Mouse (Mus musculus) hematopoietic stem cell, adult 5-6 weeks (primary cell): ENCODE measurements around the gene Acyp1. TPM values are rescaled to one million over a fixed set of nuclear protein-coding genes. Genes with fewer than 3 reads are reported as not detected.

ENCODE experiments used
- ATAC-seq, 2 experiments: fragments of 125-278 bp in 1 of 2; replicated peaks in 1 of 2; 2 replicates each; pipeline ENCODE4 v1.8.0; 2016 to 2017; ENCODE audit warnings: inconsistent platforms in 2 of 2, mild to moderate bottlenecking in 2 of 2, moderate number of reproducible peaks in 2 of 2, low read depth in 1 of 2, moderate TSS enrichment in 1 of 2; ENCODE audit not compliant: low FRiP score in 2 of 2, poor library complexity in 2 of 2, severe bottlenecking in 2 of 2, insufficient read depth in 1 of 2, low TSS enrichment in 1 of 2
- total RNA-seq: library from RNA; stranded (forward); fragments of 172-1452, 232-1000 nt; gene quantifications from 2 replicates; pipeline ENCODE4 v1.2.3, GENCODE M21; 2017

Gene Acyp1
- total RNA-seq, 1 experiment from 2014 or later: 52.8 TPM

DNA sequence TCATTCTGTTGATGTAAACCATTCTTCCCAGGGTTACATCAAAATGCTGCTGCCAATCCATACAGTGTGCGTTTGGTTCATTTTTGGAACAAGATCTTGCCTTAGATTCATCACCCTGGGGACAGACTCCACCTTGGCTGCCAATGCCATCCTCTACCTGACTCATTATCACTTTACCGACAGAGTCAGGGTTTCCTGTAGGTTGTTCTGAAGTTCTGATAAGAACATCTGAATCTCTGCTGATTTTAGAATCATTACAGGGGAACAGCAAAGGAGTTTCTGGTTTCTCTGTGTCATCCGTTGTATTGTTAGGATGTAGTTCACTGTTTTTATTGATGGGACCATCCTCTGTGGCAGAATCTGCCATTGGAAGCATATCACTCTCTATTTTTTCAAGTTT lies 22.0 kb downstream of the Acyp1 start:
- ATAC-seq: no peak

DNA sequence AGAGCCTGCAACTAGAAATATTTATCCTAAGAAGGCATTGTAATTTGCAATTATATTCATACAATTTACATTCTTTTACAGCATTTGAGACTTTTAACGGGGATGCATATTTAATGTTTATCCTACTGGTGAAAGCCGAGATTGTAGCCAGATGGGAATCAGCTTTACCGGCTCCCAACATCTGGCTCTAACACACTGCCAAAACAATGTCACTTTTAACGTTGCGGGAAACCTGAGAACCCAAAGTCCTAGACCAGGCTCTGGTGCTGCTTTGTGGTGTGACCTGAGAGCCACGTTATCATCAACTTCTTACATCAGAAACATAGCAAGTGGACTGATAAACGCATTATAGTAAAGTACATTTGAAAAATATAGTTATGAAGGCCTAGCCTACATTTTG lies 23.3 kb downstream of the Acyp1 start:
- ATAC-seq: no peak

DNA sequence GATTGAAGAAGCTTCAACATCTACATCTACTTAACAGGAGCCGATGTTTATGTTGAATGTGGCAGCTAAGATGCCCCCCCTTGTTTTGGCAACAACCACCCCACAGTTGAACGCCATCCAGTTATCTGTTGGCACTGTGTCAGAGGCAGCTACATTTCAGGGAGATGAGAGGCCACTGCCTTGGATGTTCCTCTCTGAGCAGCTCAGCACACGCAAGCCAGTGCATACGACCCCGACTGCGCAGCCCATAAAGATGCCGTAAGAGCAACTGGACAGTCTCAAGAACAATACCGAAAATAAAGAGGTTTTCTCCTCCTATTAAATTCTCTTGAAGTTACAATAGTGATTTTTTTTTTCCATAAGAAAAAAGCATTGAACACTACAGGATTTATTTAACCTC lies 23.7 kb downstream of the Acyp1 start:
- ATAC-seq: no peak

DNA sequence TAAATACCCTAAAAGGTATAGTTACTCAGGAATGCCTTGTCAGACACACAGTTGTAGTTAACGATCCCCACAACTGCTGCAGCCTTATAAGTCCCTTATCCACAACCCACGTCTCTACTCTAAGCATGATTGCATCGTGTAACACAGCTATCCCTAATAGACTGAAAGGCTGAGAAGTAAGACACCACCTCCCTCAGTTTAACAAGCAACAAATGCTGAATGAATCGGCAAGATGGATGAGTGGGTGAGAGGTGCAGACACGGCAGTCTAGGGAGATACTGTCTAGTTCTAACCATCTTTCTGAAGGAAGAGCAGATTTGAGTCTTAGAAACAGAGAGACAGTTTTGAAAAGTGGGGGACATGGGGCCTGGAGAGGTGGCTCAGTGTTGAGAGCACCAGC lies 25.0 kb downstream of the Acyp1 start:
- ATAC-seq: no peak

DNA sequence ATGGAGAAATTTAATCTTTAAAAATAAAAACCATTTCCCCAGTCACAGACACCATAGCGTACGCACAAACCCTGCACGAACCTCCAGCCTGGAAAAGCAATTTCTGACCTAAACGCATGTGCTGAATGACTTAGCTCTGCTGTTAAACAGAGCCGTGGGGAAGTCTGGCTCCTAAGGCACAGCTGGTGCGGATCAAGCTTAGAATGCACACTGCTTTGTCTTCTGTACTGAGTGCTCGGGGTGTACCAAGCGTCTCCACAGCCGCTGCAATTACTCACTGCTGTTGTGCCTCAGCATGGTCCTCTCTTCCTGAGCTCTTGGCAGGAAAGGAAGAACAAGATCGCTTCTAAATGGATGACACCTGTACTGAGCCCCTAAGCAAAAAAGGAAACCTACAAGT lies 25.7 kb downstream of the Acyp1 start:
- ATAC-seq: no peak

DNA sequence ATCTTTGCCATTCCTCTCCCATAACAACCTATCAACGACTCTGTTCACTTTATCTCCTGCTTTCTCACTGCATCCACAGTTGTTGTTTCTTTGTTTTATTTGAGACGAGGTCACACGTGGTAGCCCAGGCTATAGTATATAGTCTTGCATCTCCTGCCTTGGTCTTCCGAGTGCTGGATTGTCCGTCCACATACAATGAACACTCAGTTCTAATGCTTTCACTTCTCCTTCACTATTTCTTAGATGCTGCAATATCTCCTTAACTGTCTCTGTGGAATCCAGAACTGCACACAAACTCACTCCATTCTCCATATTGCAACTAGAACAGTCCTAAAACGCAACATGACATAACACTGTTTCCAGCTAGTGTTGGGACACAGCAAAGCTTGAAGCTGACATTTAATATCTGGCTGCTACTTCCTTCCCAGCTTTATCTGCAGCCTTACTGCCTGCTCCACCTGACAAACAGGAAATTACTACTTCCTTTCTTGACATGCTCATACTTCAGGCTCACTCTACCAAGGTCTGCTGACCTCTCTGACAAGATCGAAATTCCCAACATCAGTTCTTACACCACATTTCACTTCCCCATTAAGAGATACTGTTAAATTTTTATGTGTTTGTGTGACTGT lies 31.1 kb downstream of the Acyp1 start:
- peak; percentile 83 to 92 for ATAC-seq

DNA sequence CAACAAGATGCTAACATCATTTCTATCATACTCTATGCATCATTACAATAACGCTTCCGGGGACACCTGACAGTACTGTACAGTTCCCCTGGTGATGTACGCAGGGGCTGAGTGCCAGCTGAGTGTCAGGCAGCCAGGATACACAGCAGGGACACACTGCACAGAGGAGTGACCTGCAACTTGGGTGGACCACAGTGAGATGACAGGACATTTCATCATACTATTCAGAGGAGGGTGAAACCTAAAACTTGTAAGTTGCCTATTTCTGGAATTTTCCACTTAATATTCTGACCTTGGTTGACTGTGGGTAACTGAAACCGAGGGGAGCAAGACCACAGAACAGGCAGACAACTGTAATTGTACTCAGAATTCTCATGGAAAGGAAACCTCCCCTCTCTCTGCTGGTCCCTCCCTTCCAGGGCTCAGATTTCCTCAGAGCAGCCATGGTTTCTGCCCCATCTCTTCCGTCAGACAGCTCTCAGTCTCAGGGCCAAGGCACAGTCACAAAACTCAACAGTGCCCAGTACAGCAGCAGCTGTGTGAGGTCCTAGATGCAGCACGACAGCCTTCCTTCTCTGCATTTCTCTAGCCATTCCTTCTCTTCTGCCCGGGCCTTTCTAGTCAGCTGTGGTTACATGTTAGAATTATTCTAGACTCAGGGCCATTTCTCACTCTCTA lies 32.0 kb downstream of the Acyp1 start:
- no peak for ATAC-seq

DNA sequence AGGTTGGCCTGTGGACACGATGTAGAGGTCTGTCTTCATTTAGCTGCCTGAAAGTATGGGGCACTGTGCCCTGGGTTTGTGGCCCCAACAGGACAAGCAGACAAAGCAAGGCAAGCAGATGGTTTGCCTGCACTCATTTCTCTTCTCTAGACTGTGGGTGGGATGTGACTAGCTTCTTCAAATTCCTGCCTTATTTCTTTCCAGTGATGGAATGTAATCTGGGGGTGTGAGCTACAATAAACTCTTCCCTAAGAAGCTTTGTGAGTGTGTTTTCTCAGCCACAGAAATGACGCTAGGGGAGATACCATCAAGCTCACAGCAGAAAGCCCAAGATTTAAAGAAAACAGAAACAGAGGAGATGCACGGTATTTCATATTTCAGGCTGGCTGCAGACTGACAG lies 36.2 kb downstream of the Acyp1 start:
- ATAC-seq: no peak

DNA sequence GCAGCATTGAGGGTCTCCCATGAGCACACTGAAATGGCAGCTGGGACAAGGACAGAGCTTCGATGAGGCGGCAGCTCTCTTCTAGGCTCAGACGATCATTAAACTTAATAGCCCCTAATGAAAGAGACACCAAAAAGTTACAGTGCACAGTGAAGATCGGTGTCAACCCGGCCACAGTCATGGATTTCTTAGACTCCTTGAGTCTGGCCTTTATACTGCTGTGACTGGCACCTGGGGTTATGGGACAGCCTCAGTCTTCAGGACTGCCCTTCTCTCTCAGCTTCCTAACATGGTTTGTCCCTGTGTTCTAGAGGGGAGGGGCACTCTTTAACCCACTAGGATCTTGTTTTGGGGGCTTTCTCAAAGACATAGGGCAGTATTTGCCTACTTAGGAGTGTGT lies 50.7 kb downstream of the Acyp1 start:
- ATAC-seq: no peak

DNA sequence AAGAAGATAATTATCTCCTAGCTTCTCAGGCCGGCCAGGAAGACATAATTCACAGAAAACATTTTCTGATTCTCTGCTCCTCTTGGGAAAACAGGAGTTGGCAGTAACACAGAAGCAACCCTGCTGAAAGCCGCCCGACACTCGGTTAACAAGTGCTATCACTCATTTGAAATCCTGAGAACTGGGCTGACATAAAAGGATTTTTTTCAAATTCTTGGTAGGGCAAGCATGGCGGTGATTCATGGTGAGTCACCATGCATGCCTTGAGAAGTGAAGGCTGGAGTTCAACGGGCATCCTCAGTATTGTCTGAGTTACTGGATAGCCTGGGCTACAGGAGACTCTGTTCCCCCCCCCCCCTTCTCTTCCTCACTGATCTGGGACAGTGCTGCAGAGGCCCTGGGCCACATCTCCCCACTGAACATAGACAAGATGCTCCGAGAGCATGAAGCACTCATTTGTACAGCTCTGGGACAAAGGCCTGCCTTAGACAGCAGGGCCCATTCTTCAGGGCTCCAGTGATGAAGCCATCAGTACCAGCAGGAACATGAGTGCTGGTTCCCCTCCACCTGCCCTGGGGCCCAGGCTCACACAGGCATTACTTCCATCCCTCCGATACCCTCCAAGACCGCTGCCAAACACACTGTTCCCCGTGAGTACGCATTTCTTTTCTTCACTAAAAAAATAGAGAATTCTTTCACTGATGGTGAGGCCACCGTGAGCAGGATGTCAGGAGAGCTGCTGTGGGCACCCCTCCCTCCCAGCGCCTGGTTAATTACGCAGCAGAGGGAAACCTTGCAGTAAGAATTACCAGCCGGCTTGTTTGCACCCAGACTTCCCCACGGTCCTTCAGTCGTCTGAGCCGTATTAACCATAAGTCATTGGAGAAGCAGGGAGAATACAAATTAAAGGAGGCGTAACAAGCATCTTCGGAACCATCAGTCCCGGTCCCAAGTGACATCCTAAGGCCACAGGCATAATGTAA lies 54.6 kb downstream of the Acyp1 start:
- ATAC-seq: no peak

DNA sequence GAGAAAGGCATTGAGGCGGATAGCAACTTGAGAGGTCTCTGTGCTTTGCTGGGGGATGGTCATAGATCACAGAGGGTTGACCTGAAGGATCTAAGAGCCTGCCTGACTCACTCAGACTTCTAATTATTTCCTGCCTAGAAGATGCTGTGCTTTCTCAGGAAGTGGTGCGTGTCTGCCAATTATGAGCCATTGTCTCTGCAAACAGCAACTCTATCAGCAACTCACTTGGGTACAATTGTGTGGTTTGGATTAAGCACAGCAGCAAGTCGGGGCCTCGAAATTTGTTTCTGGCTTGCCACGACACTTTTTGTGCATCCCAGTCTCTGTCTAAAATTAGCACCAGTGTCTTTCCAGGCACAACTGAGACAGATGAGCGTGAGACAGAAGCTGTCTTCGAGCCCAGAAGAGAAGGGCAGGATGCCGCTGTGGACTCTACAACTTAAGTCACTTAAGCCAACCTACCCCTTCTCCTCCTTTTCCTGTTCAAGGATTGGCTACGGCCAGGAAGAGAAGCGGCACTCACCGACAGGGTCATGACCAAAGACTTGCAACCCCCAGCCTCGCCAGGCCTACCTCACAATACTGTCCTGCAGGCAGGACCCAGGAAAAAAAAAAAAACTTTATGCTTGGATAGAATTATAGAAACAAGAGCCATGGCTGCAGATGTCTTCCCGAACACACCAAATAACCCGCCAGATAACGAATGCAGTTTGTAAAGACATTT lies 60.2 kb downstream of the Acyp1 start:
- ATAC-seq: no peak

DNA sequence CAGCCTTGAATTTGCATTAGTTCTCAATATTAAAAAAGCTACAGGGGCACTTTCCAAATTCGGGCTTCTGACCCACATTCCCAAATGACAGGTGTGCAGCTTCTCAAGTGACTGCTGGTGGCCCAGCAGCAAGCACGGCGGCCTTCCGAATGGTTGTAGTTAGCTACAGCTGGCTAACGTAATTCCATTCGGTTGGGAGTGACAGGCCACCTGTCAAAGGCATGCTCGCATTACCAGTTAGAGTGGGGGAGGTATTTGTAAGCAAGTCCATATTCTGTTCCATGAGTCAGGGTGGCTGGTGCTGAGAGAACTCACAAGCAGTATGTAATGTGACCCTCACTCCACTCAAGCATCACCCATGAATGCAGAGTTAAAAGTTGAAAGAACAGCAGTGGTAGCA lies 61.0 kb downstream of the Acyp1 start:
- ATAC-seq: no peak

Other genes starting within 250 kb of the Acyp1 start
- gene Prox2, start 177.7 kb downstream of the Acyp1 start, total RNA-seq: 1.7 and 3.2 TPM in 2 replicates
- 161 and 171 TPM in 2 replicates for gene Dlst, start 177.6 kb downstream of the Acyp1 start, total RNA-seq
- not detected in 2 replicates for gene Rps6kl1, start 137.2 kb downstream of the Acyp1 start, total RNA-seq
- gene Pgf, start 110.6 kb downstream of the Acyp1 start, total RNA-seq: 0.63 and 0.84 TPM in 2 replicates
- 79.2 and 94.9 TPM in 2 replicates for gene Eif2b2, start 69.0 kb downstream of the Acyp1 start, total RNA-seq
- gene Mlh3, start 17.8 kb downstream of the Acyp1 start, total RNA-seq: 9.4 and 11.9 TPM in 2 replicates
- gene Zc2hc1c, start 153 bp upstream of the Acyp1 start, total RNA-seq: 0.13 and 0.20 TPM in 2 replicates
- 31.6 and 40.9 TPM in 2 replicates for gene Nek9, start 50.9 kb upstream of the Acyp1 start, total RNA-seq
- 90.3 and 111 TPM in 2 replicates for gene Tmed10, start 86.4 kb upstream of the Acyp1 start, total RNA-seq
- gene Fos, start 185.5 kb upstream of the Acyp1 start, total RNA-seq: 1,145 and 1,310 TPM in 2 replicates